Mouse (Mus musculus) heart, embryonic 12.5 days (tissue): ENCODE measurements around the gene Spata25. TPM values are rescaled to one million over a fixed set of nuclear protein-coding genes. Genes with fewer than 3 reads are reported as not detected.
A peak's percentile ranks its signal among the peaks of the same experiment; 100 is the strongest.

ENCODE experiments used
- ATAC-seq: fragments of 200-750 bp; cut with Nextera tagmentation; 2 replicates; pipeline ENCODE4 v1.8.0; 2017; ENCODE audit warnings: moderate TSS enrichment, moderate library complexity; ENCODE audit not compliant: insufficient number of reproducible peaks, low FRiP score
- H3K27ac ChIP-seq: fragments of 300-500 bp; sonication (generic); 2 replicates; pipeline ENCODE4 v1.5.1; 2016; ENCODE audit warnings: mild to moderate bottlenecking, moderate library complexity; ENCODE audit not compliant: poor library complexity, severe bottlenecking
- H3K27me3 ChIP-seq: fragments of 300-500 bp; sonication (generic); replicated peaks from 2 replicates; pipeline ENCODE4 v1.6.1; 2016; ENCODE audit warnings: mild to moderate bottlenecking, moderate library complexity
- H3K36me3 ChIP-seq: fragments of 300-500 bp; sonication (generic); 2 replicates; pipeline ENCODE4 v1.6.1; 2016; ENCODE audit warnings: mild to moderate bottlenecking, moderate library complexity
- H3K4me1 ChIP-seq: fragments of 300-500 bp; sonication (generic); replicated peaks from 2 replicates; pipeline ENCODE4 v1.6.1; 2016; ENCODE audit warnings: mild to moderate bottlenecking
- H3K4me2 ChIP-seq: fragments of 300-500 bp; sonication (generic); 2 replicates; pipeline ENCODE4 v1.6.1; 2016; ENCODE audit warnings: mild to moderate bottlenecking, moderate library complexity
- H3K4me3 ChIP-seq: fragments of 300-500 bp; sonication (generic); 2 replicates; pipeline ENCODE4 v1.5.1; 2016; ENCODE audit warnings: mild to moderate bottlenecking
- H3K9ac ChIP-seq: fragments of 300-500 bp; sonication (generic); 2 replicates; pipeline ENCODE4 v1.6.1; 2016; ENCODE audit warnings: mild to moderate bottlenecking, moderate library complexity
- H3K9me3 ChIP-seq: fragments of 300-500 bp; sonication (generic); replicated peaks from 2 replicates; pipeline ENCODE4 v1.6.1; 2016; ENCODE audit warnings: mild to moderate bottlenecking, moderate library complexity
- WGBS: fragments of 180-500 bp; shearing (Covaris S2); methylation state at CpG from one replicate; pipeline ENCODE4 v1.1.7; 2016; 5-methylcytosine and 5-hydroxymethylcytosine counted together
- polyA plus RNA-seq: library from polyadenylated mRNA; unstranded; fragments of >200 nt; fragmentation: Nextera tagmentation; extraction: Ambion mirVana; gene quantifications from 2 replicates; pipeline ENCODE4 v1.2.1, GENCODE M21; 2016

The Spata25 gene
- polyA plus RNA-seq, 1 experiment from 2014 or later = not detected

GRCm38 (mm10) chr2:164791841-164792261 lies 36.5 kb downstream of the Spata25 start:
- H3K36me3 ChIP-seq = peaks cover 72% of the 10 kb centered on the region
- H3K9ac ChIP-seq = no peak overlapping the region
- H3K4me3 ChIP-seq = no peak overlapping the region
- H3K9me3 ChIP-seq = no peaks in the 10 kb centered on the region
- H3K4me2 ChIP-seq = no peak overlapping the region
- ATAC-seq = no peak
- H3K4me1 ChIP-seq = peaks cover 31% of the 10 kb centered on the region
- WGBS = 87% methylated on average over 18 of the region's 18 CpGs
- no peak overlapping the region for H3K27ac ChIP-seq
- H3K27me3 ChIP-seq = no peaks in the 10 kb centered on the region

- Histone ChIP-seq H3K4me3 (no peak overlapping the region), H3K36me3 (peaks cover 58% of the 10 kb centered on the region), H3K4me2 (no peak overlapping the region), H3K27me3 (no peaks in the 10 kb centered on the region), H3K9ac (no peak overlapping the region), H3K4me1 (peaks cover 35% of the 10 kb centered on the region), H3K27ac (no peak overlapping the region), H3K9me3 (no peaks in the 10 kb centered on the region)
- WGBS = 67% methylated on average over 4 of the region's 4 CpGs
- ATAC-seq = no peak
Measured at GRCm38 (mm10) chr2:164790451-164790850, 37.9 kb downstream of the Spata25 start.

- no peaks in the 10 kb centered on the region for H3K27me3 ChIP-seq
- 0 out of 2 replicates have a peak overlapping the region, but pooled peaks have one; percentile 31 for H3K9ac ChIP-seq
- no peak for ATAC-seq
- WGBS = 59% methylated on average over 4 of the region's 4 CpGs
- no peaks in the 10 kb centered on the region for H3K9me3 ChIP-seq
- H3K4me3 ChIP-seq = no peak overlapping the region
- H3K4me2 ChIP-seq = no peak overlapping the region
- H3K36me3 ChIP-seq = peaks cover 47% of the 10 kb centered on the region
- H3K27ac ChIP-seq = no peak overlapping the region
- peaks cover 36% of the 10 kb centered on the region for H3K4me1 ChIP-seq
Measured at GRCm38 (mm10) chr2:164788411-164788810, 39.9 kb downstream of the Spata25 start.

GRCm38 (mm10) chr2:164787779-164788178 lies 40.6 kb downstream of the Spata25 start:
- no peak overlapping the region for H3K27ac ChIP-seq
- H3K9me3 ChIP-seq = no peaks in the 10 kb centered on the region
- peaks cover 30% of the 10 kb centered on the region for H3K4me1 ChIP-seq
- no peak overlapping the region for H3K4me3 ChIP-seq
- H3K4me2 ChIP-seq = 0 out of 2 replicates have a peak overlapping the region, but pooled peaks have one; percentile 4
- H3K27me3 ChIP-seq = no peaks in the 10 kb centered on the region
- 0 out of 2 replicates have a peak overlapping the region, but pooled peaks have one; percentile 8 for H3K9ac ChIP-seq
- ATAC-seq = no peak
- 83% methylated on average over 10 of the region's 10 CpGs for WGBS
- H3K36me3 ChIP-seq = peaks cover 41% of the 10 kb centered on the region

GRCm38 (mm10) chr2:164787032-164787431 lies 41.3 kb downstream of the Spata25 start:
- H3K27ac ChIP-seq = 0 out of 2 replicates have a peak overlapping the region, but pooled peaks have one; percentile 25
- peak overlapping the region; percentile 83 for H3K9ac ChIP-seq
- peaks cover 34% of the 10 kb centered on the region for H3K36me3 ChIP-seq
- H3K9me3 ChIP-seq = no peaks in the 10 kb centered on the region
- H3K4me2 ChIP-seq = peak overlapping the region; percentile 78
- no peaks in the 10 kb centered on the region for H3K27me3 ChIP-seq
- 88% methylated on average over 3 of the region's 3 CpGs for WGBS
- peaks cover 29% of the 10 kb centered on the region for H3K4me1 ChIP-seq
- peak overlapping the region; percentile 66 for H3K4me3 ChIP-seq
- ATAC-seq = no peak

GRCm38 (mm10) chr2:164786388-164786885 lies 41.9 kb downstream of the Spata25 start:
- no peak; the same call in 1 of the 2 replicates for ATAC-seq
- WGBS = 4% methylated on average over 15 of the region's 15 CpGs
- H3K9ac ChIP-seq = peak overlapping the region; percentile 83

GRCm38 (mm10) chr2:164785481-164786387 lies 42.6 kb downstream of the Spata25 start, which contains the start of gene Snx21:
TSS of gene Snx21 (plus strand) at chr2:164785823.
- peak within 1 kb of the TSS; percentile 66 for H3K4me3 ChIP-seq
- under 1% methylated on average over 87 of the region's 89 CpGs for WGBS
- peak within 1 kb of the TSS; percentile 86 for H3K27ac ChIP-seq
- peaks cover 22% of the 10 kb centered on the region for H3K36me3 ChIP-seq
- peak; percentile 94 for ATAC-seq
- H3K4me2 ChIP-seq = peak within 1 kb of the TSS; percentile 78
- H3K9me3 ChIP-seq = no peaks in the 10 kb centered on the region
- H3K27me3 ChIP-seq = no peaks in the 10 kb centered on the region
- peak within 1 kb of the TSS; percentile 83 for H3K9ac ChIP-seq
- H3K4me1 ChIP-seq = peaks cover 29% of the 10 kb centered on the region

More at GRCm38 (mm10) chr2:164786388-164786885, 41.9 kb downstream of the Spata25 start:
- Histone ChIP-seq H3K27ac (peak overlapping the region; percentile 86), H3K4me3 (peak overlapping the region; percentile 66), H3K4me1 (peaks cover 29% of the 10 kb centered on the region), H3K4me2 (peak overlapping the region; percentile 78), H3K9me3 (no peaks in the 10 kb centered on the region), H3K27me3 (no peaks in the 10 kb centered on the region), H3K36me3 (peaks cover 28% of the 10 kb centered on the region)

- Histone ChIP-seq H3K9ac (peak overlapping the region; percentile 83), H3K27me3 (no peaks in the 10 kb centered on the region), H3K36me3 (peaks cover 14% of the 10 kb centered on the region), H3K4me2 (peak overlapping the region; percentile 78), H3K9me3 (no peaks in the 10 kb centered on the region), H3K4me1 (peaks cover 29% of the 10 kb centered on the region), H3K27ac (peak overlapping the region; percentile 86), H3K4me3 (peak overlapping the region; percentile 66)
- no peak for ATAC-seq
- 11% methylated on average over 7 of the region's 7 CpGs for WGBS
Measured at GRCm38 (mm10) chr2:164784869-164785420, 43.4 kb downstream of the Spata25 start.

GRCm38 (mm10) chr2:164783926-164784581 lies 44.3 kb downstream of the Spata25 start:
- Histone ChIP-seq H3K4me1 (peaks cover 29% of the 10 kb centered on the region), H3K36me3 (peaks cover 9% of the 10 kb centered on the region; the same call in 1 of the 2 replicates), H3K4me3 (no peak overlapping the region), H3K27ac (no peak overlapping the region), H3K9ac (no peak overlapping the region), H3K27me3 (no peaks in the 10 kb centered on the region), H3K9me3 (no peaks in the 10 kb centered on the region), H3K4me2 (no peak overlapping the region)
- WGBS = 74% methylated on average over 7 of the region's 7 CpGs
- no peak for ATAC-seq

GRCm38 (mm10) chr2:164781876-164782275 lies 46.5 kb downstream of the Spata25 start:
- Histone ChIP-seq H3K9me3 (no peaks in the 10 kb centered on the region; the same call in 1 of the 2 replicates), H3K27ac (no peak overlapping the region), H3K36me3 (no peaks in the 10 kb centered on the region), H3K4me2 (no peak overlapping the region), H3K27me3 (peaks cover 7% of the 10 kb centered on the region; the same call in 1 of the 2 replicates), H3K4me1 (peaks cover 11% of the 10 kb centered on the region), H3K4me3 (no peak overlapping the region), H3K9ac (no peak overlapping the region)
- 55% methylated on average over 4 of the region's 4 CpGs for WGBS
- ATAC-seq = no peak
